Mouse (Mus musculus): ENCODE measurements around the gene Knstrn.

- TF ChIP-seq CTCF (IDR thresholded peaks at IDR 0.05; ENCODE audit: insufficient read depth, low read length) = no peak
- TF ChIP-seq POLR2A (IDR thresholded peaks at IDR 0.05; ENCODE audit: borderline replicate concordance, extremely low read depth, low read depth, low read length) = no peak
Measured at GRCm38 (mm10) chr2:118895990-118896913, 82.4 kb downstream of the Knstrn start.
